Mouse (Mus musculus) forebrain, embryonic 16.5 days (tissue): ENCODE data around the gene Gm28729. TPM values are rescaled to one million over a fixed set of nuclear protein-coding genes. Genes with fewer than 3 reads are reported as not detected.

Experiments used
- ATAC-seq: fragments of 200-750 bp; cut with Nextera tagmentation; 2 replicates; pipeline ENCODE4 v1.8.0; 2017; ENCODE audit warnings: mild to moderate bottlenecking, moderate library complexity
- H3K27ac ChIP-seq: fragments of 300-500 bp; sonication (generic); 2 replicates; pipeline ENCODE4 v1.5.1; 2014; ENCODE audit warnings: low read length, control low read depth
- H3K27me3 ChIP-seq: fragments of 300-500 bp; sonication (generic); replicated peaks from 2 replicates; pipeline ENCODE4 v1.6.1; 2014; ENCODE audit warnings: low read length; ENCODE audit not compliant: control insufficient read depth, insufficient read depth
- H3K36me3 ChIP-seq: fragments of 300-500 bp; sonication (generic); 2 replicates; pipeline ENCODE4 v1.6.1; 2014; ENCODE audit not compliant: control insufficient read depth, insufficient read depth
- H3K4me1 ChIP-seq: fragments of 300-500 bp; sonication (generic); replicated peaks from 2 replicates; pipeline ENCODE4 v1.6.1; 2014; ENCODE audit warnings: low read length; ENCODE audit not compliant: control insufficient read depth, insufficient read depth
- H3K4me2 ChIP-seq: fragments of 300-500 bp; sonication (generic); 2 replicates; pipeline ENCODE4 v1.6.1; 2014; ENCODE audit warnings: mild to moderate bottlenecking, low read length, control low read depth
- H3K4me3 ChIP-seq: fragments of 300-500 bp; sonication (generic); replicated peaks from 2 replicates; pipeline ENCODE4 v1.5.1; 2014; ENCODE audit warnings: mild to moderate bottlenecking, low read length, control low read depth
- H3K9ac ChIP-seq: fragments of 300-500 bp; sonication (generic); replicated peaks from 2 replicates; pipeline ENCODE4 v1.6.1; 2014; ENCODE audit warnings: low read depth, low read length, control low read depth
- H3K9me3 ChIP-seq: fragments of 300-500 bp; sonication (generic); 2 replicates; pipeline ENCODE4 v1.6.1; 2016; ENCODE audit warnings: low read length; ENCODE audit not compliant: control insufficient read depth
- WGBS: fragments of 180-500 bp; shearing (Covaris S2); extraction: QIAGEN DNeasy Blood & Tissue Kit; methylation state at CpG from one replicate; pipeline ENCODE4 v1.1.7; 2014; 5-methylcytosine and 5-hydroxymethylcytosine counted together
- polyA plus RNA-seq: library from polyadenylated mRNA; unstranded; fragments of >200 nt; fragmentation: Nextera tagmentation; extraction: Ambion mirVana; gene quantifications from 2 replicates; pipeline ENCODE4 v1.2.1, GENCODE M21; 2015

Gene Gm28729
- polyA plus RNA-seq, 1 experiment from 2014 or later: 0.24 TPM

DNA sequence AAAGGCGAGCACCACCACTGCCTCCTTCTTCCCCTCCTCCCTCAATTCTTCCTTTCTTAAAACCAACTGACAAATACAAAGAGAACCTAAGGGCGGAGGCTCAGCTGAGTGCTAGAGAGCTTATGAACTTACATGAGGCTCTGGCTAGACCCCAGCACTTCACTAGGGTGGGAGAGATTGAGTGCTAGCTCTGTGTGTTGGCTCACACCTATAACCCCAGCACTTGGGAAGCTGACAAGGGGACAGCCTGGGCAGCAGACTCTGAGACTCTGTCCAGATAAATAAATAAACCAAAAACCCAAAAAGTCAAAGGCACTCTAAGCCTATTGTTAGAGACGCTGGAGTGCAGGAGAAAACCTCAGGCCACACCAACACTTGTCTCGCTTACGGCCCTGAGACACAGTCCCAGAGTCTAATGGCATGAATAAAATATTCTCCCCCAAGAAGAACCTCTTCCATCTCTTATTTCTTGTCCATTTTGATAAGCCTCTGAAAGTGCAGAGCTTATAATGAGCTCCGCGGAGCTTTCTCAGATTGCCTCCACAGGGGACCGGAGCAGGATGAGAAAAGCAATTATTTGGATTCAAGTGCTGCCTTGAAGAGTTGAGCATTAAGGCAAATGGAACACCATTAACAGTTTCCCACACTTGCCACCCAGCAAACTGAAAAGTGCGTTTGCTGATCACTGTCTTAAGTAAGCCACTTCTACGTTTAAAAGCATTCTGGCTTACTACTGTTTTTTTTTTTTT is 64.8 kb downstream of the Gm28729 start:
- Histone ChIP-seq H3K9ac (no peak overlapping the region), H3K36me3 (0 out of 2 replicates have a peak, but pooled peaks cover 2% of the 10 kb centered on the region), H3K4me2 (no peak overlapping the region), H3K4me1 (no peaks in the 10 kb centered on the region), H3K9me3 (no peaks in the 10 kb centered on the region), H3K27ac (no peak overlapping the region), H3K27me3 (no peaks in the 10 kb centered on the region), H3K4me3 (no peak overlapping the region)
- ATAC-seq: peak; percentile 35; the same call in 1 of the 2 replicates
- WGBS: 23% methylated on average over 10 of the region's 10 CpGs

DNA sequence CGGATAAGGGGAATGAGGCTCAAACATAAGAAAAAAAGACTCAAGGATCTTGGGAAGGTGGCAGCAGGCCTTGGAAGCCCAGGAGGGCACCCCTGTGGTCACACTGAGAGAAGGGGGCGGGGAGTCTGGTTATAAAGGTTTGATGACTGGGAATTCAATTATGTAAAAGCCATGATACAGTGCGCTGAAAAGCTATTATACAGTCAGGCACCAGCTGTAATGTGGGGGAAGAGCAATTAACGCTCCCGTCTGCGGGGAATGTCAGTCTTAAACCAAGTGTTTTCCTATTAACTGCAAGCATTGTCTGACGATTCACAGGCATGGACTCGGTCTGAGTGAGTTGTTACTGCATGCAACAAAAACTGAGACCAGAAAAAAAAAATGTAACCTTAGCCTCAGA is 69.4 kb downstream of the Gm28729 start:
- Histone ChIP-seq H3K9me3 (no peaks in the 10 kb centered on the region), H3K4me3 (no peak overlapping the region), H3K4me1 (no peaks in the 10 kb centered on the region), H3K36me3 (no peaks in the 10 kb centered on the region), H3K4me2 (no peak overlapping the region), H3K27ac (no peak overlapping the region), H3K27me3 (no peaks in the 10 kb centered on the region), H3K9ac (no peak overlapping the region)
- ATAC-seq: peak; percentile 54; the same call in 1 of the 2 replicates
- 19% methylated on average over 8 of the region's 8 CpGs for WGBS

- WGBS: 89% methylated on average over 4 of the region's 4 CpGs
- no peak for ATAC-seq
Measured at GRCm38 (mm10) chr9:96452956-96453355, 72.1 kb downstream of the Gm28729 start.

DNA sequence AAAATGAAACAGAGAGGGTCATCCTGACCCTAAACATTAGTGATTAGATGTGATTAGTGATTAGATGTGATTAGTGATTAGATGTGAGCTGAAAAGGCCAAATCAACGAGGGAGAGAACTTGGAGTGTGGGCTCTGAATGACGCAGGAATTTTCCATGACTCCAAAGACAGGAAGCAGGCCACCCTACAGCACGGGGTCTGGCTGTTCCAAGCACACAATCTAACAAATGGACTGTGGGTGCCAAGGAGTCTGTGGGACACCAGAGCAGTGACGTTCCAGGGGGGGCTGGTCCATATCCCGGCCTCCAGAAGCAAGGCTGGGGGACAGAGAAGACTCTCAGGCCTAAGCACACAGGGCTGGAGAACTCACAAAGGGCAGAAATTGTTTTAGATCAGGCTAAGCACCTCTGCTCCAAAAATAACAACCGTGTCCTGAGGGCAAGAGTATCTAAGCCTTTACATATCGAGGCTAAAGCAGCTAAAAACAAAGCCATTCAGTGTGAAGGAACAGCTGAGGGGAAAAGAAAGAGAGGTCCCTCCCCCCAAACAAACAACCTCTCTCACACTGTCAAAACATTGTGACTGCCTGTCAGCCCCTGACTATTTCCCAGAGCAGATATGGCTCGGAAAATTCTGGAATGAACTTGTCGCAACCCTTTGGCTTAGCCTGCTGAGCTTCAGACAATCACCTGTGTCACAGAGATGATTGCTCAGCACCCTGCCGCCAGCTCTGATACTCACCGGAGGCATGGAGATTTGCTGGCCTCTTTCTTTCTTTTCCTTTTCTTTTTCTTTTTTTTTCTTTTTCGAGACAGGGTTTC is 74.0 kb downstream of the Gm28729 start:
- Histone ChIP-seq H3K27ac (no peak overlapping the region), H3K4me1 (no peaks in the 10 kb centered on the region), H3K27me3 (no peaks in the 10 kb centered on the region), H3K4me3 (no peak overlapping the region), H3K9me3 (no peaks in the 10 kb centered on the region), H3K9ac (no peak overlapping the region), H3K4me2 (no peak overlapping the region), H3K36me3 (no peaks in the 10 kb centered on the region)
- ATAC-seq: 0 out of 2 replicates have a peak, but pooled peaks have one; percentile 45
- WGBS: 23% methylated on average over 12 of the region's 12 CpGs

More at GRCm38 (mm10) chr9:96452956-96453355, 72.1 kb downstream of the Gm28729 start:
- H3K27ac ChIP-seq: no peak overlapping the region
- H3K36me3 ChIP-seq: no peaks in the 10 kb centered on the region
- no peak overlapping the region for H3K4me2 ChIP-seq
- H3K9me3 ChIP-seq: no peaks in the 10 kb centered on the region
- H3K4me3 ChIP-seq: no peak overlapping the region
- no peaks in the 10 kb centered on the region for H3K27me3 ChIP-seq
- no peak overlapping the region for H3K9ac ChIP-seq
- H3K4me1 ChIP-seq: no peaks in the 10 kb centered on the region

GRCm38 (mm10) chr9:96449514-96449913 is 75.5 kb downstream of the Gm28729 start:
- Histone ChIP-seq H3K4me1 (no peaks in the 10 kb centered on the region), H3K9me3 (no peaks in the 10 kb centered on the region), H3K9ac (no peak overlapping the region), H3K27me3 (no peaks in the 10 kb centered on the region), H3K36me3 (no peaks in the 10 kb centered on the region), H3K4me3 (no peak overlapping the region), H3K4me2 (no peak overlapping the region), H3K27ac (no peak overlapping the region)
- ATAC-seq: no peak
- WGBS: 88% methylated on average over 9 of the region's 9 CpGs

GRCm38 (mm10) chr9:96445351-96445750 is 79.7 kb downstream of the Gm28729 start:
- Histone ChIP-seq H3K36me3 (no peaks in the 10 kb centered on the region), H3K9me3 (no peaks in the 10 kb centered on the region), H3K4me3 (no peak overlapping the region), H3K4me2 (no peak overlapping the region), H3K4me1 (no peaks in the 10 kb centered on the region), H3K9ac (no peak overlapping the region), H3K27me3 (peaks cover 5% of the 10 kb centered on the region; the same call in 1 of the 2 replicates), H3K27ac (no peak overlapping the region)
- WGBS: 77% methylated on average over 4 of the region's 4 CpGs
- ATAC-seq: no peak

GRCm38 (mm10) chr9:96442081-96442480 is 83.0 kb downstream of the Gm28729 start:
- H3K4me2 ChIP-seq: no peak overlapping the region
- H3K9me3 ChIP-seq: no peaks in the 10 kb centered on the region
- peaks cover 9% of the 10 kb centered on the region for H3K27me3 ChIP-seq
- H3K27ac ChIP-seq: no peak overlapping the region
- WGBS: 14% methylated on average over 10 of the region's 10 CpGs
- no peaks in the 10 kb centered on the region for H3K36me3 ChIP-seq
- no peak for ATAC-seq
- H3K9ac ChIP-seq: no peak overlapping the region
- H3K4me3 ChIP-seq: no peak overlapping the region
- H3K4me1 ChIP-seq: peaks cover 17% of the 10 kb centered on the region

DNA sequence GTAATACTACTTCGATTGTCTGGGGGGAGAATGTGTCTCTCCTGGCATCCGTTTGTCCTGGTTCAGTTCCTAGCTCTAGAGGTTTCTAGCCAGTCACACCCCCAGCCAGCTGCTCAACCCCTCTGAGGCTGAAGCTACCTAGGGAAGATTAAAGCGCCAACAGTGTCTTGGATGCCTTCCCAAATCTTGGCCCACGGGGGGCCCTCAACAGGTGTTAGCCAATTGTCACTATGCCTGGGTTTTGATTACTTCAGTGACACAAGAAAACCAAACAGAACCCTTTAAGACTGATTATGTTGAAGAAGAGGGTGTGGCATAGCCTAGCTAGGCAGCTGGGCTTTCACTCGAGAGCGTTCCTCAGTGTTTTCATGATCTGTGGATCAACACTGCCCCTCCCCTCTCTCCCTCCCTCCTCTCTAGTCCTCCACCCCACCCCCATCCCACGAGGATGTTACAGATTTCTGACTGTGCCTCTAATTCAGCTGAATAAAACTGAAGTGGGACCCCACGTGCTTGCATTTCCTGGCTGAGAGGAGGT is 86.7 kb downstream of the Gm28729 start:
- Histone ChIP-seq H3K4me2 (peak overlapping the region; percentile 64), H3K27me3 (peaks cover 18% of the 10 kb centered on the region), H3K4me3 (peak overlapping the region; percentile 45), H3K9ac (peak overlapping the region; percentile 62), H3K36me3 (no peaks in the 10 kb centered on the region), H3K4me1 (peaks cover 22% of the 10 kb centered on the region), H3K9me3 (no peaks in the 10 kb centered on the region), H3K27ac (peak overlapping the region; percentile 74)
- WGBS: 0% methylated on average over 8 of the region's 8 CpGs
- peak; percentile 67 for ATAC-seq

DNA sequence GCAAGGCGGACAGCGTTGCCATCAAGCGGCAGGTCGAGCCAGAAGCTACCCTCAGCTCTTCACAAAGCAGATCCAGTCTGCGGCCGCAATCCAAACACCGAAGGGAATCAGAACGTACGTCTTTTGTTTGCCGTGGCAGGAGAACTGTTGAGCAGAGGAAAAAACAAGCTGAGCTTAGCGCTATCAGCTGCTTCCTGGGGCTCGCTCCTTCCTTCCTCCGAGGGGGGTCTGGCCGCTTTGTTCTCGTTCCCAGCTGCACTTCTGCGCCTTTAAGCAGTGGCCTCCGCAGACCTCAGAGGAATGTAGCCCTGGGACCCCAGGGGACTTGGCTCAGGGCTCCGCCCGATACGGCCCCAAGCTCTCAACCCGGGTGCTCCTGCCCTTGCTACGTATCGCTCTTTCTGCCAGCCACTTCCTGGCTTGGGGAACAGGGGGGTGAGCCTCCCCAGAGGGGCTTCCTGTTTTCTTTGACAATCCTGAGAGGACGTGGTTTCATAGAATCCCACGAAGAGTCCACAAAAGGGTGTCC is 87.2 kb downstream of the Gm28729 start:
- under 1% methylated on average over 25 of the region's 25 CpGs for WGBS
- H3K4me2 ChIP-seq: peak overlapping the region; percentile 64
- H3K36me3 ChIP-seq: no peaks in the 10 kb centered on the region
- peak; percentile 78 for ATAC-seq
- no peaks in the 10 kb centered on the region for H3K9me3 ChIP-seq
- peaks cover 22% of the 10 kb centered on the region for H3K4me1 ChIP-seq
- peak overlapping the region; percentile 62 for H3K9ac ChIP-seq
- H3K27ac ChIP-seq: peak overlapping the region; percentile 74
- peaks cover 18% of the 10 kb centered on the region for H3K27me3 ChIP-seq
- peak overlapping the region; percentile 45 for H3K4me3 ChIP-seq
